Mouse (Mus musculus) limb, embryonic 13.5 days (tissue): ENCODE results near the gene Atp1a2. TPM values are rescaled to one million over a fixed set of nuclear protein-coding genes. Genes with fewer than 3 reads are reported as not detected.

ENCODE experiments used
- ATAC-seq: fragments of 200-750 bp; cut with Nextera tagmentation; 2 replicates; pipeline ENCODE4 v1.8.0; 2017; ENCODE audit warnings: low read depth, moderate number of reproducible peaks, moderate TSS enrichment; ENCODE audit not compliant: low FRiP score
- H3K27ac ChIP-seq: fragments of 300-500 bp; sonication (generic); 2 replicates; pipeline ENCODE4 v1.5.1; 2015; ENCODE audit warnings: inconsistent platforms, mild to moderate bottlenecking, moderate library complexity
- H3K27me3 ChIP-seq: fragments of 300-500 bp; sonication (generic); 2 replicates; pipeline ENCODE4 v1.6.1; 2015; ENCODE audit warnings: mild to moderate bottlenecking, inconsistent platforms
- H3K36me3 ChIP-seq: fragments of 300-500 bp; sonication (generic); 2 replicates; pipeline ENCODE4 v1.6.1; 2015; ENCODE audit warnings: inconsistent platforms, mild to moderate bottlenecking, moderate library complexity
- H3K4me1 ChIP-seq: fragments of 300-500 bp; sonication (generic); 2 replicates; pipeline ENCODE4 v1.6.1; 2015; ENCODE audit warnings: inconsistent platforms
- H3K4me2 ChIP-seq: fragments of 300-500 bp; sonication (generic); replicated peaks from 2 replicates; pipeline ENCODE4 v1.6.1; 2015; ENCODE audit warnings: inconsistent platforms, mild to moderate bottlenecking, moderate library complexity
- H3K4me3 ChIP-seq: fragments of 300-500 bp; sonication (generic); 2 replicates; pipeline ENCODE4 v1.5.1; 2015; ENCODE audit warnings: moderate library complexity, mild to moderate bottlenecking, inconsistent platforms
- H3K9ac ChIP-seq: fragments of 300-500 bp; sonication (generic); 2 replicates; pipeline ENCODE4 v1.6.1; 2015; ENCODE audit warnings: mild to moderate bottlenecking, inconsistent platforms
- H3K9me3 ChIP-seq: fragments of 300-500 bp; sonication (generic); 2 replicates; pipeline ENCODE4 v1.6.1; 2016; ENCODE audit warnings: inconsistent platforms
- WGBS: fragments of 180-500 bp; shearing (Covaris S2); methylation state at CpG from one replicate; pipeline ENCODE4 v1.1.7; 2015; 5-methylcytosine and 5-hydroxymethylcytosine counted together
- polyA plus RNA-seq: library from polyadenylated mRNA; unstranded; fragments of >200 nt; fragmentation: Nextera tagmentation; extraction: Ambion mirVana; gene quantifications from 2 replicates; pipeline ENCODE4 v1.2.1, GENCODE M21; 2015

The Atp1a2 gene
- 5.3 and 5.6 TPM in 2 replicates for polyA plus RNA-seq

GRCm38 (mm10) chr1:172297611-172298537 is at the start of gene Atp1a2:
Gene Atp1a2, minus strand, starts transcription at chr1:172298064.
- H3K36me3 ChIP-seq = no peaks in the 10 kb centered on the region
- H3K4me2 ChIP-seq = peak within 1 kb of the TSS; percentile 56
- H3K9me3 ChIP-seq = no peaks in the 10 kb centered on the region
- peak within 1 kb of the TSS; percentile 73 for H3K27ac ChIP-seq
- 7% methylated on average over 16 of the region's 16 CpGs for WGBS
- peak within 1 kb of the TSS; percentile 55 for H3K9ac ChIP-seq
- no peaks in the 10 kb centered on the region for H3K27me3 ChIP-seq
- ATAC-seq = peak; percentile 37
- peak within 1 kb of the TSS; percentile 28 for H3K4me3 ChIP-seq
- peaks cover 79% of the 10 kb centered on the region for H3K4me1 ChIP-seq

- no peak overlapping the region for H3K9ac ChIP-seq
- H3K4me3 ChIP-seq = no peak overlapping the region
- H3K4me1 ChIP-seq = peaks cover 9% of the 10 kb centered on the region
- ATAC-seq = no peak
- H3K36me3 ChIP-seq = no peaks in the 10 kb centered on the region
- H3K4me2 ChIP-seq = no peak overlapping the region
- H3K27ac ChIP-seq = no peak overlapping the region
- H3K9me3 ChIP-seq = no peaks in the 10 kb centered on the region
- peaks cover 53% of the 10 kb centered on the region for H3K27me3 ChIP-seq
- 89% methylated on average over 12 of the region's 12 CpGs for WGBS
Observed at GRCm38 (mm10) chr1:172347382-172347781, 49.5 kb upstream of the Atp1a2 start.

- H3K4me3 ChIP-seq = no peak overlapping the region
- WGBS = 83% methylated on average over 10 of the region's 10 CpGs
- H3K4me1 ChIP-seq = peaks cover 9% of the 10 kb centered on the region
- H3K9ac ChIP-seq = no peak overlapping the region
- no peaks in the 10 kb centered on the region for H3K36me3 ChIP-seq
- no peak for ATAC-seq
- no peaks in the 10 kb centered on the region for H3K9me3 ChIP-seq
- no peak overlapping the region for H3K4me2 ChIP-seq
- H3K27ac ChIP-seq = no peak overlapping the region
- H3K27me3 ChIP-seq = peaks cover 54% of the 10 kb centered on the region
Observed at GRCm38 (mm10) chr1:172346707-172347106, 48.8 kb upstream of the Atp1a2 start.

GRCm38 (mm10) chr1:172344820-172345219 is 47.0 kb upstream of the Atp1a2 start:
- ATAC-seq = no peak
- Histone ChIP-seq H3K9me3 (no peaks in the 10 kb centered on the region), H3K4me2 (no peak overlapping the region), H3K4me1 (peaks cover 12% of the 10 kb centered on the region), H3K27me3 (peaks cover 53% of the 10 kb centered on the region), H3K36me3 (no peaks in the 10 kb centered on the region), H3K9ac (no peak overlapping the region), H3K27ac (no peak overlapping the region), H3K4me3 (no peak overlapping the region)
- 75% methylated on average over 7 of the region's 7 CpGs for whole genome bisulfite sequencing

- WGBS = 68% methylated on average over 3 of the region's 3 CpGs
Observed at GRCm38 (mm10) chr1:172343914-172344313, 46.0 kb upstream of the Atp1a2 start.

GRCm38 (mm10) chr1:172342729-172343128 is 44.9 kb upstream of the Atp1a2 start:
- Histone ChIP-seq H3K27ac (no peak overlapping the region), H3K27me3 (peaks cover 61% of the 10 kb centered on the region), H3K4me2 (no peak overlapping the region), H3K4me3 (no peak overlapping the region), H3K9ac (no peak overlapping the region), H3K9me3 (no peaks in the 10 kb centered on the region), H3K36me3 (no peaks in the 10 kb centered on the region), H3K4me1 (peaks cover 11% of the 10 kb centered on the region)
- 81% methylated on average over 3 of the region's 3 CpGs for whole genome bisulfite sequencing
- no peak for ATAC-seq

More at GRCm38 (mm10) chr1:172343914-172344313, 46.0 kb upstream of the Atp1a2 start:
- Histone ChIP-seq H3K27ac (no peak overlapping the region), H3K9me3 (no peaks in the 10 kb centered on the region), H3K4me1 (peaks cover 11% of the 10 kb centered on the region), H3K4me2 (no peak overlapping the region), H3K36me3 (no peaks in the 10 kb centered on the region), H3K4me3 (no peak overlapping the region), H3K9ac (no peak overlapping the region), H3K27me3 (peaks cover 53% of the 10 kb centered on the region)
- ATAC-seq = no peak

GRCm38 (mm10) chr1:172341386-172341785 is 43.5 kb upstream of the Atp1a2 start:
- no peaks in the 10 kb centered on the region for H3K36me3 ChIP-seq
- H3K27me3 ChIP-seq = peaks cover 72% of the 10 kb centered on the region
- H3K27ac ChIP-seq = no peak overlapping the region
- WGBS = 20% methylated on average over 10 of the region's 10 CpGs
- H3K4me3 ChIP-seq = peak overlapping the region; percentile 43
- H3K4me2 ChIP-seq = peak overlapping the region; percentile 67
- H3K4me1 ChIP-seq = peaks cover 11% of the 10 kb centered on the region
- H3K9ac ChIP-seq = no peak overlapping the region
- peak; percentile 24 for ATAC-seq
- H3K9me3 ChIP-seq = no peaks in the 10 kb centered on the region

- peaks cover 70% of the 10 kb centered on the region for H3K27me3 ChIP-seq
Observed at GRCm38 (mm10) chr1:172340729-172341321, 43.0 kb upstream of the Atp1a2 start, which contains the start of gene Kcnj10. Gene Kcnj10, plus strand, starts transcription at chr1:172341210.

GRCm38 (mm10) chr1:172337411-172338185 is 39.7 kb upstream of the Atp1a2 start:
- 42% methylated on average over 2 of the region's 2 CpGs for WGBS
- Histone ChIP-seq H3K9me3 (no peaks in the 10 kb centered on the region), H3K4me3 (no peak overlapping the region), H3K27me3 (peaks cover 80% of the 10 kb centered on the region), H3K4me1 (peaks cover 11% of the 10 kb centered on the region), H3K4me2 (no peak overlapping the region), H3K27ac (no peak overlapping the region), H3K9ac (no peak overlapping the region), H3K36me3 (no peaks in the 10 kb centered on the region)
- ATAC-seq = no peak

More at GRCm38 (mm10) chr1:172340729-172341321, 43.0 kb upstream of the Atp1a2 start, which contains the start of gene Kcnj10:
- peak within 1 kb of the TSS; percentile 43 for H3K4me3 ChIP-seq
- peaks cover 11% of the 10 kb centered on the region for H3K4me1 ChIP-seq
- WGBS = 3% methylated on average over 38 of the region's 38 CpGs
- H3K36me3 ChIP-seq = no peaks in the 10 kb centered on the region
- peak within 1 kb of the TSS; percentile 67 for H3K4me2 ChIP-seq
- H3K27ac ChIP-seq = no peak within 1 kb of the TSS
- no peak within 1 kb of the TSS for H3K9ac ChIP-seq
- H3K9me3 ChIP-seq = no peaks in the 10 kb centered on the region
- peak; percentile 91 for ATAC-seq

GRCm38 (mm10) chr1:172335804-172336203 is 37.9 kb upstream of the Atp1a2 start:
- H3K27me3 ChIP-seq = peaks cover 73% of the 10 kb centered on the region
- no peaks in the 10 kb centered on the region for H3K36me3 ChIP-seq
- H3K9me3 ChIP-seq = no peaks in the 10 kb centered on the region
- H3K4me3 ChIP-seq = no peak overlapping the region
- ATAC-seq = no peak
- WGBS = 75% methylated on average over 15 of the region's 15 CpGs
- no peak overlapping the region for H3K4me2 ChIP-seq
- no peak overlapping the region for H3K9ac ChIP-seq
- no peak overlapping the region for H3K27ac ChIP-seq
- peaks cover 5% of the 10 kb centered on the region for H3K4me1 ChIP-seq

GRCm38 (mm10) chr1:172333512-172333911 is 35.6 kb upstream of the Atp1a2 start:
- Histone ChIP-seq H3K4me3 (no peak overlapping the region), H3K27me3 (peaks cover 76% of the 10 kb centered on the region), H3K4me2 (no peak overlapping the region), H3K4me1 (no peaks in the 10 kb centered on the region), H3K27ac (no peak overlapping the region), H3K36me3 (no peaks in the 10 kb centered on the region), H3K9me3 (no peaks in the 10 kb centered on the region), H3K9ac (no peak overlapping the region)
- ATAC-seq = no peak
- 17% methylated on average over 3 of the region's 3 CpGs for WGBS
